Mouse (Mus musculus) natural killer cell, adult 2 months (primary cell): Measurements from ENCODE around the gene Asb15.

ENCODE experiments used
- DNase-seq, 2 experiments: peaks; one replicate each; pipeline ENCODE4 v3.0.0; 2022; ENCODE audit warnings: low spot score in 2 of 2

The Asb15 gene

DNA sequence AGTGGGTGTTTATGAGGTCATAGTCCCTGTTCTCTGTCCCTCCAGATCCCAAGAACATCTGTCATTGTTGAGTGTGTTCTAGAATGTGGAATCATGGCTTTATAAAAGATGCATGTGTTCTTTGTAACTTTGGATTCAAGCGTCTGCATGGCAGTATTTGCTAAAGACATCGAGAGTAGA lies at the start of gene Asb15:
TSS of gene Asb15 (plus strand) at position 81 of the 180 bp plus-strand sequence.
- DNase-seq, result no peak

DNA sequence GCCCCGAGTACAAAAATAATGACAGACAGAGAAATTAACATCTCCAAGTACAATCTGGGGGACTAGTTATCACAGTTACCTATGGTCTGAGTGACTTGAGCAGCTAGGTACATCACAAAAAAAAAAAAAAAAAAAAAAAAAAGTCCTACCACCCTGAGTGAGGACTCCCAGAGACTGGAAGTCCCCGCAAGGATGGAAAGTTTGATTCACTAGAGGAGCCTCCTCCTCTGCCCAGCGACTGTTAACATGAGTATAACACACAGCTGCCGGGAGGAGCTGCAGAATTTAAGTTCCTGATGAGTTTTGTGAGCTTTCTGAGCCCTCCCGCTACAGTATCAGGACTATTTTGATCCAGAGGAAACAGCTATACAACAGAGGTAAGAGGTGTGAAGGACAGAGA lies 41.4 kb upstream of the Asb15 start:
- DNase-seq, result no peak

DNA sequence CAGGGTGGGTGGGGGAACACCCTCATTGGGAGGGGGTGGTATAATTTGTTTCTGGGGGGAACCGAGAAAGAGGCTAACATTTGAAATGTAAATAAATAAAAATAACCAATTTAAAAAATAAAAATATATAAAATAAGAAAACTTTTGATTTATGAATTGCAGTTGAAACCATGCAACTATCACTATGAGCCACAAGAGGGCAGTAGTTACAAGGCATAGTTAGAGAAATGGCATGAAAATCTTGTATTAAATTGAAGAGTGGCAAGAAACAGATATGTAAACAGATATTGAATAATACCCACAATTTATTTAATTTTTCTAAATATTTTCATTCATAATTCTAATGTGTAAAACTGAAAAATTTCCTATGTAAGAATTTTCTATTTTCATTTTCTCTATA lies 37.6 kb upstream of the Asb15 start:
- no peak for DNase-seq

DNA sequence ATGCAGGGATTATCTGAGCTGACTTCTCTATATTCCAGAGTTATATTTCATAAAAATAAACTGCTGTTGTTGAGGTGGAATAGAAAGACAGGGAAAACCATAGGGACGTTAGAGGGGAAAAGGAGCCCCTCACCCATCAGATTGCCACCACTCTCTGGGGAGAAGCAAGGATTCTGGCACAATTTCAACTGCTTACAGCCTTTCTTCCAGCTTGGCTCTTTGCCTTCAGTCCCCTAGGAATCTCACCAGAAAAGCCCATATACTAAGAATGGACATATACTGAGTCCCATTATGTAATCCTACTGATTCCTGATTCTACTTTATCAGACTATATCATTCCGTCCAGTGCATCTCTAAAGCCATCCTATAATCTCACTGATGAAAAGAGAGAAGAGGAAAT lies 23.8 kb upstream of the Asb15 start:
- no peak for DNase-seq

DNA sequence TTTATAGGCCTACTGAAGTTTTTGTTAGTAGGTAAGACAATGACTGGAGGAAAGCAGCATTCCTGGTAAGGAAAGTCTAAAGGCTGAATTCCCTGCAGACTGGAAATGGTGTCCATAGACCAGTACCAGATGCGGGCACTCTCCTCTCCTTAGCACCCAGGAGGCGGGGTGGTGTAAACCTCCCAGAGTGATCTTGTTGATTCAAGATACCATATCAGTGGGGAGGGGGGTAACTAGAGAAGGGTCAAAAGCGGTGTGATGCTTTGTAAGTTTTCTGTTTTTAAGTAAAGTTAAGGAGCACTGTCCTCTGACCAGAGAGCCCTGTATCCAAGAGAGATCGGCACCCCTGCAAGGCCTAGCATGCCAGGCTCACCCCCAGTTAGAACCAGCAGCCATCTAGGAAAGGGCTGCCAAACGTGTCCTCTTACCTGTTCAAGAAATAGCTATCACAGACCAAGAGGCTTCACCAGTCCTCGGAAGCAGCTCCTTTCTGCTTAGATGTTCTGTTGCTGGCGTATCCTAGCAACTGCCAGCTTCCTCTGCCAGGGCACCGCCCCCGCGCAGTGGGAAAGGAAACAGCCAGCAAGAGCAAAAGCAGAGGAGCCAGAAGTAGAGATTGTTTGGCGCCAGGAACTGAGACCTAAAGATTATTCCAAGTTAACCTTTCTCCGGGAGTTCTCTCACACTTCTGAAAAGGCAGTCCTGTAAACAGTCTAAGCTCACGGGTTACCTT lies 13.2 kb upstream of the Asb15 start, which contains the start of gene Iqub:
TSS of gene Iqub (minus strand) at position 516 of the 733 bp plus-strand sequence.
- no peak for DNase-seq

DNA sequence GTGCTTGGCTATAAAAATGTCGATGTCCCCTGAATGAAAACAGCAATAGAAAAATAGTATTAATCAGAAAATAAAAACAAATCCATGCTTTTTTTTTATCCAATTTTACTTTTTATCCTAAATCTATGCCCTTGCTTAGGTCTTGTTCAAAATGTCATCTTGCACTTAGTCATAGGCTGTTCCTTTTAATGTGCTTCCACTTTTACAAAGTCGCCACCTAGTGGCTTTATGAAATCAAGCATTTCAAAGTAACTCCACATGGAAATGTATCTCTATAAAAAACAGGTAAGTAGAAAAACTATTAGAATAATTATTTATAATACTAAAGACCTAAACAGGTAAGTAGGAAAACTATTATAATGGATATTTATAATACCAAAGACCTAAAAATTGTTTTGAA lies 11.7 kb upstream of the Asb15 start:
- no peak for DNase-seq

DNA sequence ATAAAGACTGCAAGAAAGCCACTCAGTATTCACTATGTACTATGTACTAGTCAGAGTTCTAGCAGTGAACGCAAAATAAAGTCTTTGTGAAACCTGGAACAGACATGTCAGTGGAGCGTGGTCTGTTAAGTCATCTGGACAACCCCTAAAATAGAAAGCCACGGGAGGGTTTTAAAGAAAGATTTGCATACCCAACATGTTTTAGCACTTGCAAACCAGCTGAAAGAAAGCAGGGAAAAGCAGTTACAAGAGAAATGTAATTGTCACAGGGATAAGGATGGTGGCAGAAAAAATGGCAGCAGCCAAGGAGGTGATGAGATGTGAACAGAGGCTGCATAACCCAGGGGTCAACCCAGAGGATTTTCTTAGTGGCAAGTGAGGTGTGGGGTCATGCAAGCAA lies 2.2 kb upstream of the Asb15 start:
- no peak for DNase-seq

DNA sequence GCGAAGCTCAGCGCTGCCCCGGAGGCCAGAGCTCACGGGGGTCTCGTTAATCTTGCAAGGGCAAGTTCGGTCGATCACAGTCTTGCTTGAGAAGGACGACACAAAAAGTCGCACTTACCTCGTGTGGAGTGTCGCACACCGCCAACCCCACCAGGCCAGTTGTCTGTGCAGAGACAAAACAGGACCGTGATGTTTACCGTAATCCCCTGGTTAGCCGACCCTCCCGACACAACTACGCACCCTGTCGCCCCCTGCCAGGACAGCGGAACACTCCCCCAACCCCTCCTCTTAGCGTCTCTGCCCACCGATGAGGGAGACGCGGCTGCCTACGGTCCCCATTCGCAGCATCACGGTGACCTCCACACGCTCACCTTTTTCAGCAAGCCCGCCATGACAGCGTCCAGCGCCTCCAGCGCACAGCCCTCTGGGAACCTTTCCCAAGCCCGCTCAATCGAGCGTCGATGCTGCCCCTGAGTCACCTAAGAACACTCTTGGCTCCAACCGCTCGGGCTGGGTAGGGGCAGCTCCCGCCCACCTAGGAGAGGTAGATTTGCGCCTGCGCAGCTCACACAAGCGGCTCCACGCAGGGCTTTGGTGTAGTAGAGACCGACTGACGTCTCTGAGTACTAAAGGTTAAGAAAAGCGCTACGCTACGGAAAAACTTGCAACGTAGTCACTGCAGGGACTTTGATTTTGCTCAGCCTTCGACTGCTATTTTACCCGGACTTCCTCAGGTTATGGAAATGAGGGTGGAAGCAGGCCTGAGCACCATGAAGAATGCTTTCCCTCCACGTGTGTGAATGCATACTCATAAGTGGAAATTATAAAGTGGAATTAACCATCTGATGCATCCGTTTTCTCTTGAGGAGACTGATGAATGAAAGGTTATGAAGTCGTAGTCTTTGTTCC lies 535 bp upstream of the Asb15 start, which contains the start of gene Ndufa5:
TSS of gene Ndufa5 (minus strand) at position 859 of the 909 bp plus-strand sequence.
- DNase-seq, result peak; percentile 82 to 90

DNA sequence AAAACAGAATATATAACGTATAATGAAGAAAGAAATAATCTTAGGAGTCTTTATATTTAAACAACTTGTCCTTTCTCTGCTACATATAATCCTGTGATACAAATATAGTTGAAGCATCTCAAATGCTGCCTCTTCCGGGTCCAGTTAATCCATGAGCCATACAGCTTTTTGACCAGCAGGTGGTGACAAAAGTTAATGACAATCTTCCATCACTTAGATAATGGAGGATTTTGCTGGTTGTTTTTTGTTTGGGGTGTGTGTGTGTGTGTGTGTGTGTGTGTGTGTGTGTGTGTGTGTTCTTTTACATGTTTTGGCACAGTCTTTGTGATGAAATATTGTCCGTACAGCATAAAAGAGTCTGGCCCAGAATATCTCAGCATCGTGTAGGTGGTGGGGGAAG lies 2.2 kb downstream of the Asb15 start:
- DNase-seq, result peak; percentile 44 to 47

DNA sequence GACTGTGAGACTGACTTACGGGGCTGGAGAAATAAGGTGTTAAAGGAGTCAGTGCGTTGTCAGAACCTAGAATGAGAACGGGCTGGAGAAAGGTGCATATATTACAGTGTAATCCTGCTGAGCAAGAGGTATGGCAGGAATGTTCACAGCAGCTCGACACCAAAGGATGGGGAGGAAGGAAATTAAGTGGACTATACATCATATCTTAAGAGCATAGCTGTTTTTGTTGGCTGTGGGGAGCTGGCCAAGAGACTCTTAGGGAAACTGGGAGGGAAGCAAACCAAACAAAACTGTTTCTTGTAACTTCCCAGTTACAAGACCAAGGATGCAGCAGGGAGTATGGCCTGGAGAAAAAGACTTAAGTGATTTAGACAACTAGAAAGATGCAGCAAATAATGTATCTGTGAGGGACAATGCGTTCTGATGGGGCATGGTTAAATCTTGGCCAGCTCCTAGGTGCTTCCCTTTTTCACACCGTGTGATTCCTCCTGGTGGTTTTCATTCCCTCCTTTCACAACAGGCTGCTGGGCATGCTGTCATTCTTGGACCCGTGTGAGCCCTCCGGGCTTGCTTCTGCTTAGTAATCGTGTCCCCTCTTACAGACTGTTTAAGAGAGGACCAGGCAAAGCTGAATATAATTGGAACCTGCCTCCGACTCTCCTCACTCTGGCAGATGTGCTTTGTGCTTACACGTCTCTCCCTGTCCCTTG lies 2.9 kb downstream of the Asb15 start:
- no peak for DNase-seq

DNA sequence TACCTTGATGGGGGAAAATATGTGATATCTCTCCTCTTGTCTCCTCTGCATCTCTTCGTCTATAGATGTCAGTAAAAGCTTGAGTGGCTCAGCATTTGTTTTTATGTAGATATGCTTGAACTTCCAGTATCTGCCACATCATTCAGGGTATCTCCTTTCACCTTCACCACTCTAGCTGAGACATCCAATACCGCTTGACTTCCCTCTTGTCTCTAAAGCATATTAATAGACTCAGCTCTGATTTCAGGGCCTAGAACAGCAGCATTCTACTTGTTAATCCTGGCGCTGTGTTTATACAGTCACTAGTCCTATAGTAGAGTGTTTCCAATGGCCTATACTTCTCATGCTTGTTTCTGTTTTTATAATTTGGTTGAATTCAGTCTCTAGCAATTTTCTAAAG lies 4.9 kb downstream of the Asb15 start:
- no peak for DNase-seq

DNA sequence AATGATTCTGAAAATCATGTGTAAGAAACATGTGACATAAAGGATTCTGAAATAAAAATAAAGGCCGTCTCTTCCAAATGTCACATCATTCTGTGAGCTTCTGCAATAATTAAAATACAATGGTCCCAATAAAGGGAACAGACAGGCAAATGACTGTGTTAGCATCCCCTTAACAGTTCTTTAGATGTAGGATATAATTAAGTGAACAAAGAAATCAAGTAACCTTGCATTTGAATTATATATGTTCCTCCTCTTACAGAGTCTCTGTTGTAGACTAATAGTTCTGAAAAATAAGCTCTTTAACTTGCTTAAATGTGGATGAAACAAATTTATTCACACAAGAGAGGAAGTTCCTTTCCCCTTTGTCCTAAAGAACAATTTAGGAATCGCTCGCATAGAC lies 10.5 kb downstream of the Asb15 start:
- DNase-seq, result no peak

DNA sequence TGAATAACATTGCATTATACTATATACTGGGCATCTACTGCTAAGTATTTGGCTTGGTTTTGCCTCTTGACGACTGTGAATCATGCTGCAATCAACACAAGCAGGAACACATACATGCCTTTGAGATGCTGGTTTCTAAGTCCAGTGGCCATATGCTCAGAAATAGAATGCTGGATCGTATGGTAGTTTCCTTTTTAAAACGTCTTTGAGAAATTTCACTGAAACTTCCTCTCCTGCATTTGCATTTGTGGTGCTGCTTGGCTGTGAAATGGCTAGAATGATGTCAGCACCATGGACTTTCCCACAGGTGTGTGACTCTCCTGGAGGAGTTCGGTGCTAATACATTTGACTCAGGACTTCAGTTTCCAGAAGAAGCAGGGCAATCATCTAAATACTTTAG lies 12.2 kb downstream of the Asb15 start:
- no peak for DNase-seq

DNA sequence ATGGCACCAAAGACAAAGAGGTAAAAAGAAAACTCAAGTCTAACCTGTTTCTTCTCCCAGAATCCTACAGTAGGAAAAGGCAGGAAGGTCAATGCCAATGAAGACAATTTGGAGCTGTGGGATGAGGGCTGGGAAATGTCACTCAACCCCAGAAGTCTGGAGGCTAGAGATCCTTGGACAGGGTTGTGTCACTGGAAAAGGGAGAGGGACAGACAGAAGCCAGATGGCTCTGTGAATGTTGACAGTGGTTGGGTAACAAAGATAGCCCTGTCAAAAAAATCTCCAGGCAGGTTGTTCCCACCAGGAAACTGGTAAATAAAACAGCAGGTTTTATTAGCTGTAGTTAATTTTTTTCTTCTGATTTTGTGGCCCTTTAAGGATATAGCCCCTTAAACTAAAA lies 14.4 kb downstream of the Asb15 start:
- DNase-seq, result no peak

DNA sequence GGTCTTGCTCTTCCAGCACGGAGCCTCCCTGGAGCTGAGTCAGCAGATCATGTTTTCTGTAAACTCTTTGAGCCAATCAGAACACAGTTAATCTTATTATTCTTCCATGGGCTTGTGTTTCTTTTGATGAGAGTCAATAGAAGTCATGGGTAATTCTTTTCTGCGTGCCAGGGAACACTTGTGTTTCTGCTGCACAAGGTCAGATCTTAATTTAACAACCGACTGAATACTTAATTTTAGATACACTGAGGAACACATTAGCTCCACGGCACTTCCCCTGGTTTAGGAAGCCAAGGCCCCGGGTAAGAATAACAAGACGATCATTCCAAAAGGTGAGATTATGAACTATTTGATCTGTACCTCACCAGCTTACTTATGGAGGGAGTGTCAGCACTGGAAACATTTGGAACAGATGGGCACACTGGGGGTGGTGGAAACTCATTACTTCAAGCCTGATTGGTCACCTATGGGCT lies 15.2 kb downstream of the Asb15 start:
- no peak for DNase-seq

DNA sequence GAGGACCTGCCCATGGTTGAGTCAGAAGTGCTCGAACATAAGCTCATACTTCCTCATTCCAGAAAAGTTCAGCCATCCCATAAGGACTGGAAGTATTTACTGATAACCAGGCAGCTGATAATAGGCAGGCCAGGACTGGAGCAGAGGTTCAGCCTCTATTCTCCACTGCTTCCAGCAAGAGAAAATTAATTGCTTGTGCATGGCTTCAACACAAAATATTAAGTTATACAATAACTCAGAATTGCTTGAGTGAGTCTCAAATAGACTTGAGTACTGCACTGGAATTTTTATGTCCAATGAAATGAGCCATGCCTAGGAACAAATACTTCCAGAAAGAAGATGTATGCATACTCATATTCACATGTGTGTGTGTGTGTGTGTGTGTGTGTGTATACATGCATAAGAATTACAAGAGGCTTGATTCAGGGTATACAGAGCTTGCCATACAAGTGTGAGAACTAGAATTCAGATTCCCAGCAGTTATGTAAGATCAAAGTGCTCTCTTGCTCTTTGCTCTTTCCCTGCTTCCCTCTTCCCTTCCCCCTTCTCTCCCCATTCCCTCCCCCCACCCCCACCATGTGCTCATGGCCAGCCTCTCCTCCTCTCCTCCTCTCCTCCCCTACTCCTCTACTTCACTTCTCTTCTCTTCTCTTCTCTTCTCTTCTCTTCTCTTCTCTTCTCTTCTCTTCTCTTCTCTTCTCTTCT lies 18.9 kb downstream of the Asb15 start:
- no peak for DNase-seq

DNA sequence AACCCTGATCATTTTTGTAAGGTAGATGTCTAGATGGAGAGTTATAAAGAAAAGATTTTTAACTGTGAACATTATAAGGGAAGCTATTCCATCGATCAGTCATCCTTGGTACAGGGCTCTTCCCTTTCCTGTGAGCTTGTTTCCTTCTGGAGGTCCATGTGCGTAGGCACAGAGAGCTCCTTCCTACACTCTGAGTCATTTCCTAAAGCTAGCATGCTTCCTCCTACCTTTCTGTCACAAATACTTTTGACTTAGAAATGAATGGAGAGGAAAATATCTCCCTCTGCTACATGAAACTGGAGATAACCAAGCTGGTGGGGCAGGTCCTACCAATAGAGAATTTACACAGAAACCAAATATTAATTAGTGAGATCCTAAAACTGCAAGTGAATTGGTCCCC lies 21.9 kb downstream of the Asb15 start:
- DNase-seq, result no peak

DNA sequence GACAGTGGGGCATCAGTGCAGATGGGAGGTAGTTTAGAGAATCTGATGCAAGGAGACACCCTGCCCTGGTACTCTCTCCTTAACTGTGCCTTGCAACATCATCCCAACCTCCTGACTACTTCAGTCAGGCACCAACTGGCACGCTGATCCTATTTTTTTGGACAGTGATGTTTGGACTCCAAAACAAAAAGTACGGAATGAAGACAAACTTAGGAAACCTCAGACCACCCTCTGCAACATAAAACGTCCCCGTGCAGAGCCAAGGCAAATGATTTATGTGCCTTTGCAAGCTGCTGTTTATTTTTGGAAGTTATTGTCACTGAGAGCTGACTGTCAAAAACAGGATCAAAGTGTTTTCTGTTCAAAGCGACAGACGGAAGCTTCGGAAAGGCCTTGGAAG lies 24.1 kb downstream of the Asb15 start:
- DNase-seq, result no peak

DNA sequence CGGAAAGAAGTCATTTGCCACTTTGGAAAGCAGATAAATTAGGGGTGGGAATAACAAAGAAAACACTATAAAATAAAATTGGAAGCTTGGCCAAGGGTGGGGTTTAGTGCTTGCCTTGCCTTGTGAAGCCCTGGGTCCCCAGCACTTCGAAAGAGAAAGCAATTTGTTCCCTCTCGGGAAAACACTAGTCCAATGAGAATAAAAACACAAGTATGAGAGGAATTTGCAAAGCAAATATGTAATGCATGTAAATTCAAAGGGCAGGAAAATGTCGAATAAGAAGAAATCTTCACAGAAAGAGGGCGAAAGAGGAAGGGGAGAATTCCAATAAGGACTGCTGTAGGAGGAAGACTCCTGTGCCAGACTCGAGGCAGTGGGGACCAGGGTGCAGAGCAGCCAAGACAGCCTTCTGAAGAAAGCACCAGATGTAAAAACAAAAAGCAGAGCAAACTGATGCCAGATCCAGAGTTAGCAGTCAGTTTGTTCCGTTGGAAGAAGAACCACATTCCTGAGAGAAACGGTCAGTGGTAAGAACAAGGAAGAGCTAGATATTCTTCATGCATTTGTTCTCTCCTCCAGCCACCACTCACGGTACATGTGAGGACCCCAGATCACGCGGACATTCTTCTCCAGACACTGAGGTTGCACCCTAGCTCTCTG lies 26.6 kb downstream of the Asb15 start:
- no peak for DNase-seq

DNA sequence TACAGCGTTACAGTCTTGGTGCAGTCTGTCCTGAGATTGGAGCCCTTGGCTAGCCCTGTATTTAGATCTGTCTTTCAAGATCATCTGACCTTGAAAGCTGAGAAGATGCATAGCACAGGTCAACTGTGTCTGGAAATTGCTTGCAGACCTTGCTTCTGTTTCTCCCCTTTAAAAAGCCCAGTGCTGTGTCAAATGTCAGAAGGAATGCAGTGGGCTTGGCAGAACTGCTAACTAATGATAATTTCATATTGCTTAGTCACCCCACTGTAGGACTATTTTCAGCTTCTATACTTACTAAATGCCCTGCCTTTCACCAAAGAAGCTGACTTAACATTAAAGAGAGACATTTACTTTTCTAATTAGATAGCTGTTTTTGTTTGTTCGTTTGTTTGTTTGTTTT lies 27.5 kb downstream of the Asb15 start:
- no peak for DNase-seq

DNA sequence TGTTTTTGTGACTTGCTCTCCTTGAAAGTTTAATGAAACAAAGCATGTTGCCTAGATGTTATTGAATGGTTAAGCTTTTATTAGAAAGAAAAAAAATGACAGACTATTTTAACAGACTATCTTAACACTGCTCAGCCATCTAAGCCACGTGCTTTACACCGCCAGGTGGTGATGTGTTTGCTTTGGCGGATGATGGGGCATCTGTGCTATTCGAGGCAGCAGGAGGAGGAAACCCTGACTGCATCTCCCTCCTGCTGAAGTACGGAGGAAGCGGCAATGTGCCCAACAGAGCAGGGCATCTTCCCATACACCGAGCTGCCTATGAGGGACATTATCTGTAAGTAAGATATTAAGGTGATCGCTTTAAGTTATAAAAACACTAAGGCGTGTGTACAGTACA lies 36.1 kb downstream of the Asb15 start:
- no peak for DNase-seq

DNA sequence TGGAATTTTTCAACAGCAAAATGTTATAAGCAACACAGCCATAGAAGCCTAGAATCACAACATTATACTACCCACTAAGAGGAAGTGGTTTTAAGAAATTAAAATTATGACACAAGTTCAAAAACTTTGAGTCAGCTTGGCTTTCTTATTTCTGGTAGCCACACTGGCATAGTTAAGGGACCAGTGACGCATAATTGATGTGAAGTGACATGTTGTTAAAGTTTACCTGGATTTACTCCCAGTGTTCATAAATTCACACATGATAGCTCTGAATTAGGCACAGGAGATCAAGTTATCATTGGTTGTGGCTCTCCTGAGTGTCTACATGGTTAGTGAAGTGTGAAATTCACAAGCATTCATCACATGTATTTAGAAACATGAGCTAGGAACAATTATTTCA lies 36.9 kb downstream of the Asb15 start:
- DNase-seq, result no peak
